Mouse (Mus musculus) olfactory bulb, adult 2 months (tissue): ENCODE results near the gene Ccl11. TPM values are rescaled to one million over a fixed set of nuclear protein-coding genes. Genes with fewer than 3 reads are reported as not detected.

Source experiments
- H3K27ac ChIP-seq: fragments of 200-500 bp; 2 replicates; pipeline ENCODE4 v1.5.1; 2012; ENCODE audit warnings: low read depth, low read length; ENCODE audit not compliant: insufficient read depth
- H3K4me1 ChIP-seq: fragments of 200-500 bp; 2 replicates; pipeline ENCODE4 v1.6.1; 2012; ENCODE audit warnings: low read length; ENCODE audit not compliant: control insufficient read depth, insufficient read depth
- H3K4me3 ChIP-seq: fragments of 200-500 bp; 2 replicates; pipeline ENCODE4 v1.5.1; 2012; ENCODE audit warnings: mild to moderate bottlenecking, low read depth, low read length, moderate library complexity; ENCODE audit not compliant: insufficient read depth
- CTCF ChIP-seq: fragments of 200-500 bp; IDR thresholded peaks from 2 replicates; pipeline ENCODE4 v1.5.1; 2012; ENCODE audit warnings: low read depth, mild to moderate bottlenecking, low read length, moderate library complexity; ENCODE audit not compliant: insufficient read depth
- POLR2A ChIP-seq: fragments of 200-500 bp; IDR thresholded peaks from 2 replicates; pipeline ENCODE4 v1.6.1; 2012; ENCODE audit warnings: mild to moderate bottlenecking, low read depth, low read length, moderate library complexity; ENCODE audit not compliant: insufficient read depth
- WGBS: fragments of 180-500 bp; shearing (Covaris S2); methylation state at CpG from one replicate; pipeline ENCODE4 v1.1.7; 2018; 5-methylcytosine and 5-hydroxymethylcytosine counted together
- polyA plus RNA-seq: library from polyadenylated mRNA; stranded (reverse); fragments of >200 nt; gene quantifications from 2 replicates; pipeline ENCODE4 v1.2.4, GENCODE M21; 2012; ENCODE audit warnings: low replicate concordance; ENCODE audit not compliant: missing spikeins, insufficient read depth, insufficient read length

Ccl11 gene
- polyA plus RNA-seq, 1 experiment, result not detected

GRCm38 (mm10) chr11:82072984-82073383, 15.4 kb downstream of the Ccl11 start:
- Histone ChIP-seq H3K4me3 (no peak overlapping the region), H3K27ac (no peak overlapping the region), H3K4me1 (no peaks in the 10 kb centered on the region; the same call in 1 of the 2 replicates)
- WGBS, result 89% methylated on average over 3 of the region's 3 CpGs
- no peak for TF ChIP-seq POLR2A
- TF ChIP-seq CTCF, result no peak

GRCm38 (mm10) chr11:82073686-82074085, 16.1 kb downstream of the Ccl11 start:
- WGBS, result 78% methylated on average over 3 of the region's 3 CpGs
- H3K4me1 ChIP-seq, result no peaks in the 10 kb centered on the region; the same call in 1 of the 2 replicates
- no peak for TF ChIP-seq POLR2A
- H3K27ac ChIP-seq, result no peak overlapping the region
- H3K4me3 ChIP-seq, result no peak overlapping the region

- TF ChIP-seq POLR2A, result no peak
- no peak for TF ChIP-seq CTCF
- no peak overlapping the region for H3K4me3 ChIP-seq
- H3K4me1 ChIP-seq, result no peaks in the 10 kb centered on the region; the same call in 1 of the 2 replicates
- H3K27ac ChIP-seq, result no peak overlapping the region
- WGBS, result 88% methylated on average over 3 of the region's 3 CpGs
Measured at GRCm38 (mm10) chr11:82077031-82077430, 19.4 kb downstream of the Ccl11 start.

GRCm38 (mm10) chr11:82078136-82078730, 20.6 kb downstream of the Ccl11 start:
- no peak overlapping the region for H3K4me3 ChIP-seq
- TF ChIP-seq POLR2A (no peak), CTCF (no peak)
- no peak overlapping the region for H3K27ac ChIP-seq
- H3K4me1 ChIP-seq, result no peaks in the 10 kb centered on the region; the same call in 1 of the 2 replicates

GRCm38 (mm10) chr11:82080865-82081264, 23.2 kb downstream of the Ccl11 start:
- 77% methylated on average over 3 of the region's 3 CpGs for WGBS
- Histone ChIP-seq H3K4me3 (no peak overlapping the region), H3K27ac (no peak overlapping the region), H3K4me1 (no peaks in the 10 kb centered on the region; the same call in 1 of the 2 replicates)
- TF ChIP-seq POLR2A, result no peak
- TF ChIP-seq CTCF, result no peak

GRCm38 (mm10) chr11:82084360-82084759, 26.7 kb downstream of the Ccl11 start:
- no peak overlapping the region for H3K4me3 ChIP-seq
- TF ChIP-seq POLR2A (no peak), CTCF (no peak)
- no peak overlapping the region for H3K27ac ChIP-seq
- H3K4me1 ChIP-seq, result no peaks in the 10 kb centered on the region
- 83% methylated on average over 3 of the region's 3 CpGs for WGBS

GRCm38 (mm10) chr11:82099511-82100323, 42.1 kb downstream of the Ccl11 start:
- Histone ChIP-seq H3K27ac (no peak overlapping the region), H3K4me3 (no peak overlapping the region), H3K4me1 (no peaks in the 10 kb centered on the region)
- no peak for TF ChIP-seq CTCF
- TF ChIP-seq POLR2A, result no peak
- WGBS, result 86% methylated on average over 10 of the region's 10 CpGs

- WGBS, result 92% methylated on average over 4 of the region's 4 CpGs
- no peak overlapping the region for H3K27ac ChIP-seq
- no peak overlapping the region for H3K4me3 ChIP-seq
- TF ChIP-seq POLR2A, result no peak
- TF ChIP-seq CTCF, result no peak
- H3K4me1 ChIP-seq, result no peaks in the 10 kb centered on the region
Measured at GRCm38 (mm10) chr11:82101087-82101486, 43.5 kb downstream of the Ccl11 start.

- Histone ChIP-seq H3K4me1 (no peaks in the 10 kb centered on the region), H3K27ac (no peak within 1 kb of the TSS), H3K4me3 (no peak within 1 kb of the TSS)
- 74% methylated on average over 2 of the region's 2 CpGs for WGBS
- no peak for TF ChIP-seq POLR2A
- TF ChIP-seq CTCF, result no peak
Measured at GRCm38 (mm10) chr11:82101529-82101928, 43.9 kb downstream of the Ccl11 start, which contains the start of gene Ccl12. TSS of gene Ccl12 (plus strand) at chr11:82101845.
